Mouse (Mus musculus) C2C12 (cell line): ENCODE data around the gene Gm20388.

Source experiments
- CEBPB ChIP-seq: IDR thresholded peaks from one replicate; pipeline ENCODE4 v1.6.1; 2011; ENCODE audit warnings: low read depth, mild to moderate bottlenecking, control low read depth, moderate library complexity
- CTCF ChIP-seq: IDR thresholded peaks from one replicate; pipeline ENCODE4 v1.5.1; 2011; ENCODE audit not compliant: control insufficient read depth, insufficient read depth, insufficient read length
- MAX ChIP-seq: IDR thresholded peaks from one replicate; pipeline ENCODE4 v1.6.1; 2011; ENCODE audit warnings: mild to moderate bottlenecking, control low read depth
- MYOG ChIP-seq: IDR thresholded peaks from one replicate; pipeline ENCODE4 v1.6.1; 2011; ENCODE audit not compliant: control insufficient read depth, insufficient read length; ENCODE audit errors: extremely low read depth
- USF1 ChIP-seq: IDR thresholded peaks from one replicate; pipeline ENCODE4 v1.6.1; 2011; ENCODE audit warnings: low read depth, mild to moderate bottlenecking, control low read depth, moderate library complexity

DNA sequence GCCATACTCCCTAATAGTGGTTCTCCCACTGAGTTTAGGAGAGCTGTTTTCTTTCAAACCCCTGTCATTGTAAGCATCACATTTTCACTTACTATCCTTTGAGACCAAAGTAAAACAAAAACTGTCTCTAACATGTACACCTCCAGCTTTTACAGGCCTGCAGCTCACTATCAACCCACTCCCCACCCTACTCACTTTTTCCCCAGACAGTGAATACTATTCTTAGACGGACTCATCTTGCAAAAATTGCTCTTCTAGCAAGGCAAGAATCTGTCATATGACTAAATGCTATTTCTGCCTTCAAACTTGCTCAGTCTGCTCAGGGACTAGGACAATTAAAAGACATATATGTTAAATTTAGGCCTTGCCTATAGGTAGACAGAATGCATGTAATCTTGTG is 3714.1 kb downstream of the Gm20388 start:
- TF ChIP-seq CTCF = no peak
- TF ChIP-seq CEBPB = no peak
- no peak for TF ChIP-seq MAX
- TF ChIP-seq MYOG = no peak
- TF ChIP-seq USF1 = no peak
